Mouse (Mus musculus): ENCODE data around the gene Gm5294. TPM values are rescaled to one million over a fixed set of nuclear protein-coding genes. Genes with fewer than 3 reads are reported as not detected.

Gene Gm5294
- total RNA-seq (2021): not detected
- long read RNA-seq, experiment 1: 0 reads
- long read RNA-seq, experiment 2, partial matches to known transcripts: 1 of 1 reads
- long read RNA-seq, experiment 2, other reads (novel, unspliced or antisense): 0 of 1 reads

- DNase-seq: no peak
These were observed at the start of gene Gm5294 for GRCm38 (mm10) chr5:138819780-138820179. Gene Gm5294, plus strand, starts transcription at chr5:138820080.

GRCm38 (mm10) chr5:138775096-138775495, 44.8 kb upstream of the Gm5294 start:
- peak in 1 of 2 experiments; percentile 12 for DNase-seq

GRCm38 (mm10) chr5:138776346-138776745, 43.5 kb upstream of the Gm5294 start:
- peak in 1 of 2 experiments; percentile 14 for DNase-seq

- DNase-seq: no peak
These were observed 41.0 kb upstream of the Gm5294 start for GRCm38 (mm10) chr5:138778731-138779463.

DNA sequence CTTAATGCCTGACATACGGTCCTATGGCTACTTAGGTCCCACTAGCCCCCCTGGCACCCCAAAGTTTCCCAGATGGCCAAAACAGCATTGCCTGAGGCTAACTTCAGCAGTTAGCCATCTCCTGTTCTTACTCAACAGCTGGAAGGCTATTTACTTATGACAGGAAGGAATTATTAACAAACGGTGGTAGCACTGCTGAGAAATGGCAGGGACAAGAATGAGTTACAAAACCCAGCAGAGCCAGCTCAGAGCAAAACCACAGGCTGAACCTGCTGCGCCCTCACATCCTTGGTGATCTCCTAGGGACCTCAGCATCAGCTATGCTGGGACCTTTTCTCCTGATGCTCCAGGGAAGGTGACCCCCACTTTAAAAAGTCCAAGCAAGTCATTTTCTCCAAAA, 40.2 kb upstream of the Gm5294 start:
- DNase-seq: no peak

GRCm38 (mm10) chr5:138782697-138783096, 37.2 kb upstream of the Gm5294 start:
- no peak for DNase-seq

- DNase-seq: no peak
These were observed 36.7 kb upstream of the Gm5294 start for GRCm38 (mm10) chr5:138783181-138783580.

DNA sequence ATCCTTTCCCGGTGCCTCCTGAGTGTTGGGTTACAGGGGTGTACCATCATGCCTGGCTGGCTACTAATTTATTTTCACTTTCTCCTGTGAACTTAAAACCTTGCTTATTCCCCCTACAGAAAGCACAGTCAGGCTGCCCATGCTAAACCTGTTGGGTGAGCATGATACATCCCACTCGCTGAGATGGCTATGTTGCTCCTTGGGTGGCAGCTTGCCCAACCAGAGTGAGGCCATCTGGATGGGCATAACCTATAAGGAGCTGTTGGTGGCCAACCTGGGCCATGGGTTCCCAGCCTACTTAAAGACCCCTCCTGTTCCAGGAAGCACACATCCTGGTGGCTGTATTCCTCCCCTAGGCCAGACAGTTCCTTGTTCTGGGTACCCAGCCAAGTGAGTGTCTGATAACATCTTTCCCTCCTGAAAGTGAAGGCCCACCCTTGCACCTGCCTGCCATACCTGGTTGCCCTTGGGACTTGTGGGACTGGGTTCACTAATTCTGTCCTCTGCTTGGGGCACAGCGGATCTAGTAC, 33.8 kb upstream of the Gm5294 start:
- DNase-seq: no peak

DNA sequence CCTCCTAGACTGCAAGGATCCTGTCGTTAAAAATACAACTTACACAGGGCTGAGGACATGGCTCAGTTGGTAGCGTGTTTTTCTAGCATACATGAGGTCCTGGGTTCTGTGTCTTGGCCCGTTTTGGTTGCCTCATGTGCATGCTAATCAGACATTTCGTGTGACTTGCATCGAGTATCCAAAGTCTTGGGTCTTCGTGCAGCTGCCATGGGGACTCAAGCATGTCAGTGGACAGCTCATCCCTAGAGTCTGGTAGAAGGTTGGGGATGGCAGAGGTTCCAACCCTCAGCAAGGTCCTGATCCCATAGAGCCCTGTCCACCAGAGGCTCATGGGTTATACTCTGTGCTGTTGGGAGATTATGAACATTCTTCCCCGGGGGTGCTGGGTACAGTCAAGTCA, 32.2 kb upstream of the Gm5294 start:
- no peak for DNase-seq

- DNase-seq: peak; percentile 11 to 36
These were observed 31.2 kb upstream of the Gm5294 start for GRCm38 (mm10) chr5:138788481-138789211.

DNA sequence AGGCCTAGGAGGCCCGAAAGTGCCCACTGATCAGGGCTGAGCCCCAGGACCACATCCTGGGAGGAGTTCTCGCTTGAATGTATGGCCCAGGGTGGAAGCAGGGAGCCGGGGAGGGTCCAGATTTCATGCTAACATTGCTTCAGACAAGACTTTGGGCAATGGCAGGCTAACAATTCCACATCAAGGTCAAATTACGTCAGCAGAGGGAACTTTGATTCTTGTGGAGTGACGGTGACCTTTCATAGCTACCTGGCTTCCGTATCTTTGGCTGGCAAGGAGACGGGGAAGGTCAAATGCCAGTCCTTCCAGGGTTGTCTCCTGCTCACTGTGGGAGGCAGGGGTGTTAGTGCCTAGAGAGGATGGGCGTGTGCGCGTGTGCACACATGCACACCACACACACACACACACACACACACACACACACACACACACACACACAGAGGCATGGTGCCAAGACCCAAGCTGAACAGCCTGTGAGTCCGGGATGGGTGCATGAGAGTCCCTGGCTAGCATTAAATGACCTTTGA, 28.9 kb upstream of the Gm5294 start:
- peak in 1 of 2 experiments; percentile 18 for DNase-seq

DNA sequence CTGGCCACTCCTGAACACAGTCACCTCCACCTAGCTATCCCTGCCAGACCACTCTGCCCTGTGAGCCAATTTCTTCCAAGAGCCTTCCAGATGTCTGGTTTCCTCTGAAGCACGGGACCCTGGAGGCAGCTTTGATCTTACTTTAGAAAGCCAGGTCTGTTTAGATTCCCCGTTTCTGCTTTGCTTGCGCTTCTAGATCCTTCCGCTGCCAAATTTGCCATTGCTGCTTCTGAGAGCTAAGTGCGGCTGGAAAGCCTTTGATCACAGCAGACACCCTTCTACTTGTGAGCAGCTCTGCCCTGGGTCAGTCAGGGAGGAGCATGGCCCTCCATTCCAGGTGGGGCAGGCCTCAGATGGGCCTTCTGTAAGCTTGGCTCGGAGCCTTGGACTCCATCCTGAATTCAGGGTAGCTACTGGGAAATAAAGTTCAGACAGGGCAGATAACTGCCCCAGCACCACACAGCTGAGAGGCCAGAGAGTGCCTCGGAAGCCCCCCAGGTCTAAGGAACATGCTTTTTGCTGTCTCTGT, 18.2 kb upstream of the Gm5294 start:
- DNase-seq: no peak

GRCm38 (mm10) chr5:138804286-138804685, 15.6 kb upstream of the Gm5294 start:
- no peak for DNase-seq

DNA sequence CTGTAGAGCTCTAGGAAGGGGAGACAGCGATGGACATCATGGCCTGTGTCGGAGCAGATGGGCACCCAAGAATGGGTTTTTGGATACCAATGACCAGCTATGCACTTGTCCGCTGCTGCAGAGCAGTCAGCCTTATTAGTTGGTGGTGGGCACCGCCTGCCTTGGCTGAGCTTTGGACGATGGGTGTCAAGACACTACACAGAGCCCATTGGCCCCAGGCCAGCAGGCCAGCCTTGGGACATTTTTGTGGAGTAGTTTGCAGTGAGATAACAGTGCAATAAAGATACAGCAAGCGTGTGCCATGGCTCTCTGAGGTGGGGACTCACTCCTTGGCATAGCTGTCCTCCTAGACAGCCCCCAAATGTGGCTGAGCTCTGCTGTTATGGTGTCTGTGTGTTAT, 10.1 kb upstream of the Gm5294 start:
- peak; percentile 18 to 28 for DNase-seq

DNA sequence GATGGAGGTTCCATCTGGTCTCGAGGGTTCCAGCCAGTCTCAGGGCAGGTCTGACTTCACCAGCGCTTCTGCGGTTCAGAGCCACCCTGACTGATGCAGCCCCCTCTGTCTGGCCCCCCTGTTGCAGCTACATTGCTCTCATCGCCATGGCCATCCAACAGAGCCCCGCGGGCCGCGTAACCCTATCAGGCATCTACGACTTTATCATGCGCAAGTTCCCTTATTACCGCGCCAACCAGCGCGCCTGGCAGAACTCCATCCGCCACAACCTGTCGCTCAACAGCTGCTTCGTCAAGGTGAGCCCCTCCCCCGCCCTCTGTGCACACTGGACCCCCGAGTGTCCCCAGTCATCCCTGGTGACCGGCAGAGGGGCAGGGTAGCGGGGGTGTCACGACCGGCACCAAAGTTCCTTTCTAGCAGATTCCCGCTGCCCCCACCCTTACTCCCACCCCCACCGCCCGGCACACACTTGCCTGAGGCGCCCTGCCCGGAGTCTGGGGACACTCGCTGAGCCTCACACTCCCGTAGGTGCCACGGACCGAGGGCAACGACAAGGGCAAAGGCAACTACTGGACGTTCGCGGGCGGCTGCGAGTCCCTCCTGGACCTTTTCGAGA, 945 bp downstream of the Gm5294 start:
- DNase-seq: peak in 1 of 2 experiments; percentile 19

GRCm38 (mm10) chr5:138825090-138825489, 5.2 kb downstream of the Gm5294 start:
- no peak for DNase-seq

- DNase-seq: peak; percentile 80 to 82
These were observed 13.5 kb downstream of the Gm5294 start for GRCm38 (mm10) chr5:138833406-138833805.

GRCm38 (mm10) chr5:138834910-138835309, 15.0 kb downstream of the Gm5294 start:
- DNase-seq: no peak

DNA sequence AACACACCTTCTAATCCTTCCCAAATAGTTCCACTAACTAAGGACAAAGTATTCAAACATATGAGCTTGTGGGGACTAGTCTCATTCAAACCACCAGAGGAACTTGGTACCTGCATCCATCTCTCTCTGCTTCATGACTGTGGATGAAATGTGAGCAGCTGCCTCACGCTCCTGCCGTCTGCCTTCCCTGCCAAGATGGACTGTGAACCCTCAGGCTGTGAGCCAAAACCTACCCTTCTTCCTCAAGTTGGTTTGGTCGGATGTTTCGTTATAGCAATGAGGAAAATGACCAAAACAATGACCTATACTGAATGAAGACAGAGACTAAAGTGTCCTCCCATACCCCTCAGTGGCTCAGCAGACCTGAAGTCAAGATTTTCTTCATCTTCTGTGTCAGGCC, 21.1 kb downstream of the Gm5294 start:
- DNase-seq: no peak

- DNase-seq: no peak
These were observed 23.4 kb downstream of the Gm5294 start for GRCm38 (mm10) chr5:138843168-138843824.

DNA sequence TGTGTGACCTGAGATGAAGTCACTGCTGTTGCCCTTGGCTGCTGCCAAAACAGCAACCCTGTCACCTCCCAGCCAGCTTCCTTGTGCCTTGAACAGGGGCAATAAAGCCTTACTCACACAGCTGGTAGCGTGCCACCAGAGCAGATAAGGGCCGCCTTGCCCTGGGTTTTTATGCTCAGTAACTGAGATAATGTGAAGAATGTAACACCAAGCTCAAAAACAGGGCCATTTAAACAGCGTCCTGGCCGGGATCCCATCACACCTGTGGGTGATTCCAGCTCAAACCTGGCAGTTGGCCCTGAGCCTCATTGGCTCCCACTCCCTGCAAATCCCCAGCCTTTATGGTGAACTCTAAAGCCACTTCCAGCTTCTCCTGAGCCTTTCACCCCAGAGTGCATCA, 26.6 kb downstream of the Gm5294 start:
- DNase-seq: peak; percentile 81 to 89

All from adrenal gland, postnatal 36 days (tissue).